Comparison of ENCODE assay signal across 8 mouse cellular contexts in the genomic region with DNA sequence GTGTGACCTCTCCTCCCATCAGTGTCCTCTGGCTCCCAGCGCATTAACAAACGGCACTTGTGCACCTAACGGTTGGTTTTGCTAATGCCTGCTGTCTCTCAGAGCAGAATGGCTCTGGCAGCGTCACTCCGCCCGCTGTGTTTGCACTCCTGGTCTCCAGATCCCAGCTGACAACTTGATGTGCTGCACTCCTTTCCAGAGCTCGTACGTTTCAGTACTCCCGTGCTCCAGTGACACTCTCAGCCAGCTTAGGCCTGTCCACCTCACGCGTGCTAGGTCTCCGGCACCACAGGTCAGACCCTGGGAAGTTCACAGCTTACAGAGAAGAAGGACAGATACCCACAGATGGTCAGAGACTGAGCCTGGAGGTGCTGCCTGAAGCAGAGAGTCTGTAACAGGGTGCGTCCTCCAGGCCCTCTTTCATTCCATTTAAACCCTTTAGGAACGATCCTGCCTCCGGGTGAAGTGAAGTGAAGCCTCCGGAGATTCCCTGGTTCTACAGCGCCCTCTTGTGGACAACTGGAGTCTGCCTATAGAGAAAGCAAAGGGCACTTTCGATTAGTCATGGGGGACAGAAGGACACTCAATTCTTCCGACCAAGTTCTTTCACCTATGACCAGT. TPM values are rescaled to one million over a fixed set of nuclear protein-coding genes. Genes with fewer than 3 reads are reported as not detected.
DNase-seq lines count a peak whose midpoint lies in the region; ATAC-seq and TF ChIP-seq lines count a peak whose summit lies in the region.

No protein-coding gene starts in this region.

- no peak for TF ChIP-seq POLR2A in spleen, adult 2 months (IDR thresholded peaks at IDR 0.05; ENCODE audit: low read depth, low read length)

- DNase-seq in spleen, adult 2 months (ENCODE audit: low read depth in 1 of 2, low spot score in 2 of 2): peak in 1 of 2 experiments; percentile 36
- DNase-seq in spleen, adult 12 weeks (ENCODE audit: low spot score): no peak
- DNase-seq in gastrocnemius, postnatal 36 days: peak; percentile 52 to 72

- no peaks in the 10 kb centered on the region for H3K4me1 ChIP-seq in spleen, adult 2 months (ENCODE audit: control insufficient read depth, insufficient read depth, insufficient read length)
- H3K4me1 ChIP-seq in intestine, embryonic 16.5 days (ENCODE audit: control insufficient read depth, insufficient read depth, low read length): peaks cover 10% of the 10 kb centered on the region
- H3K4me1 ChIP-seq in limb, embryonic 13.5 days: peaks cover 7% of the 10 kb centered on the region; the same call in 1 of the 2 replicates
- H3K4me1 ChIP-seq in midbrain, embryonic 15.5 days: peaks cover 8% of the 10 kb centered on the region
- peaks cover 20% of the 10 kb centered on the region; the same call in 1 of the 2 replicates for H3K4me1 ChIP-seq in stomach, embryonic 15.5 days

- H3K9me3 ChIP-seq in intestine, embryonic 16.5 days (ENCODE audit: control insufficient read depth, low read length): no peaks in the 10 kb centered on the region
- no peaks in the 10 kb centered on the region for H3K9me3 ChIP-seq in limb, embryonic 13.5 days
- no peaks in the 10 kb centered on the region for H3K9me3 ChIP-seq in midbrain, embryonic 15.5 days
- H3K9me3 ChIP-seq in stomach, embryonic 15.5 days: no peaks in the 10 kb centered on the region

- peak overlapping the region; percentile 45 for H3K4me2 ChIP-seq in intestine, embryonic 16.5 days (ENCODE audit: low read depth, low read length)
- peak overlapping the region; percentile 55 for H3K4me2 ChIP-seq in limb, embryonic 13.5 days (replicated peaks)
- H3K4me2 ChIP-seq in midbrain, embryonic 15.5 days: peak overlapping the region; percentile 8
- H3K4me2 ChIP-seq in stomach, embryonic 15.5 days: peak overlapping the region; percentile 40

- peak; percentile 66; the same call in 1 of the 2 replicates for TF ChIP-seq CTCF in spleen, adult 2 months (IDR thresholded peaks at IDR 0.05; ENCODE audit: extremely low read depth, insufficient read depth, insufficient read length, insufficient replicate concordance)

- no peaks in the 10 kb centered on the region for H3K27me3 ChIP-seq in spleen, adult 2 months (ENCODE audit: control insufficient read depth, insufficient read depth, low read length)
- no peaks in the 10 kb centered on the region for H3K27me3 ChIP-seq in intestine, embryonic 16.5 days (replicated peaks; ENCODE audit: control insufficient read depth, insufficient read depth, low read length)
- 0 out of 2 replicates have a peak, but pooled peaks cover 6% of the 10 kb centered on the region for H3K27me3 ChIP-seq in limb, embryonic 13.5 days
- no peaks in the 10 kb centered on the region for H3K27me3 ChIP-seq in midbrain, embryonic 15.5 days (replicated peaks)
- no peaks in the 10 kb centered on the region for H3K27me3 ChIP-seq in stomach, embryonic 15.5 days (replicated peaks)

- intact Hi-C loops in gastrocnemius, postnatal 36 days (cut with DNase I): loop anchor here (1.0 to 10.0 kb wide), 3 partner anchors 119 to 277 kb away; a partner anchor contains a TSS

- no peak overlapping the region for H3K4me3 ChIP-seq in spleen, adult 2 months (ENCODE audit: extremely low read depth, insufficient read depth, insufficient read length)
- H3K4me3 ChIP-seq in intestine, embryonic 16.5 days (ENCODE audit: low read length): 0 out of 2 replicates have a peak overlapping the region, but pooled peaks have one; percentile 11
- peak overlapping the region; percentile 8; the same call in 1 of the 2 replicates for H3K4me3 ChIP-seq in limb, embryonic 13.5 days
- H3K4me3 ChIP-seq in midbrain, embryonic 15.5 days: no peak overlapping the region
- peak overlapping the region; percentile 13; the same call in 1 of the 2 replicates for H3K4me3 ChIP-seq in stomach, embryonic 15.5 days (replicated peaks)

- 53% methylated on average over 19 of the region's 19 CpGs for WGBS in spleen, adult 2 months
- WGBS in intestine, embryonic 16.5 days: 21% methylated on average over 19 of the region's 19 CpGs
- 21% methylated on average over 19 of the region's 19 CpGs for WGBS in limb, embryonic 13.5 days
- WGBS in midbrain, embryonic 15.5 days: 26% methylated on average over 19 of the region's 19 CpGs
- 29% methylated on average over 19 of the region's 19 CpGs for WGBS in stomach, embryonic 15.5 days

- peak; percentile 84 for ATAC-seq in common myeloid progenitor, adult 5-6 weeks (replicated peaks; ENCODE audit: low read depth, poor library complexity, severe bottlenecking)
- peak; percentile 79 for ATAC-seq in intestine, embryonic 16.5 days
- peak; percentile 36 for ATAC-seq in limb, embryonic 13.5 days (ENCODE audit: low FRiP score, low read depth)
- ATAC-seq in midbrain, embryonic 15.5 days (replicated peaks): peak; percentile 60; the same call in 1 of the 2 replicates
- peak; percentile 72 for ATAC-seq in stomach, embryonic 15.5 days (ENCODE audit: insufficient read depth, low FRiP score, low read depth)

- peak overlapping the region; percentile 44 for H3K9ac ChIP-seq in intestine, embryonic 16.5 days (ENCODE audit: low read depth, low read length)
- no peak overlapping the region for H3K9ac ChIP-seq in limb, embryonic 13.5 days
- H3K9ac ChIP-seq in midbrain, embryonic 15.5 days: no peak overlapping the region
- no peak overlapping the region for H3K9ac ChIP-seq in stomach, embryonic 15.5 days

- no peaks in the 10 kb centered on the region for H3K36me3 ChIP-seq in spleen, adult 2 months (ENCODE audit: control insufficient read depth, insufficient read depth, low read length)
- H3K36me3 ChIP-seq in intestine, embryonic 16.5 days (ENCODE audit: control insufficient read depth, insufficient read depth, low read length): no peaks in the 10 kb centered on the region
- H3K36me3 ChIP-seq in limb, embryonic 13.5 days: no peaks in the 10 kb centered on the region
- H3K36me3 ChIP-seq in midbrain, embryonic 15.5 days (replicated peaks): no peaks in the 10 kb centered on the region
- no peaks in the 10 kb centered on the region for H3K36me3 ChIP-seq in stomach, embryonic 15.5 days

- H3K27ac ChIP-seq in spleen, adult 2 months (ENCODE audit: insufficient read depth, low read length): no peak overlapping the region
- H3K27ac ChIP-seq in intestine, embryonic 16.5 days (ENCODE audit: low read length): no peak overlapping the region
- H3K27ac ChIP-seq in limb, embryonic 13.5 days: no peak overlapping the region
- no peak overlapping the region for H3K27ac ChIP-seq in midbrain, embryonic 15.5 days
- H3K27ac ChIP-seq in stomach, embryonic 15.5 days: no peak overlapping the region

RNA-seq across cellular contexts. Expression of a gene that starts 37.9 kb away (rescaled TPM):
- polyA plus RNA-seq in spleen, adult 2 months (2012; rRNA removed): not detected in 2 replicates
- total RNA-seq in common myeloid progenitor, adult 5-6 weeks (2017): not detected in 2 replicates
- not detected for total RNA-seq in gastrocnemius, postnatal 36 days (2021)
- polyA plus RNA-seq in intestine, embryonic 16.5 days (2015; fragmentation: Nextera tagmentation; extraction: Ambion mirVana): not detected in 2 replicates
- polyA plus RNA-seq in limb, embryonic 13.5 days (2015; fragmentation: Nextera tagmentation; extraction: Ambion mirVana): not detected in 2 replicates
- not detected in 2 replicates for polyA plus RNA-seq in midbrain, embryonic 15.5 days (2015; fragmentation: Nextera tagmentation; extraction: Ambion mirVana)
- not detected in 2 replicates for polyA plus RNA-seq in stomach, embryonic 15.5 days (2015; fragmentation: Nextera tagmentation; extraction: Ambion mirVana)

Comparison
In these comparisons a context has a peak if more than half of its experiments do, and no peak if none do; other contexts are left out.
1. H3K4me3 ChIP-seq: peak in intestine, embryonic 16.5 days (single experiment), limb, embryonic 13.5 days (single experiment) and stomach, embryonic 15.5 days (single experiment); none in spleen, adult 2 months (single experiment) and midbrain, embryonic 15.5 days (single experiment).
2. Peak in every context shown above with its lines, with median percentiles within 50 percentile points of each other: ATAC-seq and H3K4me2 ChIP-seq.